Mouse (Mus musculus) intestine, postnatal 0 days (tissue): Measurements from ENCODE around the gene Pdha1. TPM values are rescaled to one million over a fixed set of nuclear protein-coding genes. Genes with fewer than 3 reads are reported as not detected.
A peak's percentile ranks its signal among the peaks of the same experiment; 100 is the strongest.

ENCODE experiments used
- ATAC-seq: fragments of 200-750 bp; cut with Nextera tagmentation; 2 replicates; pipeline ENCODE4 v1.8.0; 2017; ENCODE audit warnings: mild to moderate bottlenecking, moderate TSS enrichment, moderate library complexity
- H3K27ac ChIP-seq: fragments of 300-500 bp; sonication (generic); 2 replicates; pipeline ENCODE4 v1.5.1; 2014; ENCODE audit warnings: mild to moderate bottlenecking, low read depth, low read length, moderate library complexity
- H3K27me3 ChIP-seq: fragments of 300-500 bp; sonication (generic); replicated peaks from 2 replicates; pipeline ENCODE4 v1.6.1; 2014; ENCODE audit warnings: low read length, mixed read lengths; ENCODE audit not compliant: control insufficient read depth, insufficient read depth
- H3K36me3 ChIP-seq: fragments of 300-500 bp; sonication (generic); 2 replicates; pipeline ENCODE4 v1.6.1; 2014; ENCODE audit warnings: mild to moderate bottlenecking, moderate library complexity; ENCODE audit not compliant: control insufficient read depth, insufficient read depth
- H3K4me1 ChIP-seq: fragments of 300-500 bp; sonication (generic); replicated peaks from 2 replicates; pipeline ENCODE4 v1.6.1; 2014; ENCODE audit warnings: antibody characterized with exemption, low read length, mixed read lengths; ENCODE audit not compliant: control insufficient read depth, insufficient read depth
- H3K4me2 ChIP-seq: fragments of 300-500 bp; sonication (generic); replicated peaks from 2 replicates; pipeline ENCODE4 v1.6.1; 2014; ENCODE audit warnings: low read depth, mild to moderate bottlenecking, moderate library complexity
- H3K4me3 ChIP-seq: fragments of 300-500 bp; sonication (generic); 2 replicates; pipeline ENCODE4 v1.5.1; 2014; ENCODE audit warnings: low read depth, low read length
- H3K9ac ChIP-seq: fragments of 300-500 bp; sonication (generic); 2 replicates; pipeline ENCODE4 v1.6.1; 2014; ENCODE audit warnings: mild to moderate bottlenecking, low read depth, low read length
- H3K9me3 ChIP-seq: fragments of 300-500 bp; sonication (generic); 2 replicates; pipeline ENCODE4 v1.6.1; 2016; ENCODE audit warnings: mixed run types; ENCODE audit not compliant: control insufficient read depth
- CTCF ChIP-seq: sonication (generic); IDR thresholded peaks from 2 replicates; pipeline ENCODE4 v1.5.1; 2016; ENCODE audit warnings: low read depth, mild to moderate bottlenecking, control low read depth, antibody characterized with exemption, moderate library complexity
- WGBS: fragments of 180-500 bp; shearing (Covaris S2); extraction: QIAGEN DNeasy Blood & Tissue Kit; methylation state at CpG from one replicate; pipeline ENCODE4 v1.1.7; 2014; 5-methylcytosine and 5-hydroxymethylcytosine counted together
- polyA plus RNA-seq: library from polyadenylated mRNA; unstranded; fragments of >200 nt; fragmentation: Nextera tagmentation; extraction: Ambion mirVana; gene quantifications from 2 replicates; pipeline ENCODE4 v1.2.1, GENCODE M21; 2015

Pdha1 gene
- polyA plus RNA-seq = 104 and 107 TPM in 2 replicates

DNA sequence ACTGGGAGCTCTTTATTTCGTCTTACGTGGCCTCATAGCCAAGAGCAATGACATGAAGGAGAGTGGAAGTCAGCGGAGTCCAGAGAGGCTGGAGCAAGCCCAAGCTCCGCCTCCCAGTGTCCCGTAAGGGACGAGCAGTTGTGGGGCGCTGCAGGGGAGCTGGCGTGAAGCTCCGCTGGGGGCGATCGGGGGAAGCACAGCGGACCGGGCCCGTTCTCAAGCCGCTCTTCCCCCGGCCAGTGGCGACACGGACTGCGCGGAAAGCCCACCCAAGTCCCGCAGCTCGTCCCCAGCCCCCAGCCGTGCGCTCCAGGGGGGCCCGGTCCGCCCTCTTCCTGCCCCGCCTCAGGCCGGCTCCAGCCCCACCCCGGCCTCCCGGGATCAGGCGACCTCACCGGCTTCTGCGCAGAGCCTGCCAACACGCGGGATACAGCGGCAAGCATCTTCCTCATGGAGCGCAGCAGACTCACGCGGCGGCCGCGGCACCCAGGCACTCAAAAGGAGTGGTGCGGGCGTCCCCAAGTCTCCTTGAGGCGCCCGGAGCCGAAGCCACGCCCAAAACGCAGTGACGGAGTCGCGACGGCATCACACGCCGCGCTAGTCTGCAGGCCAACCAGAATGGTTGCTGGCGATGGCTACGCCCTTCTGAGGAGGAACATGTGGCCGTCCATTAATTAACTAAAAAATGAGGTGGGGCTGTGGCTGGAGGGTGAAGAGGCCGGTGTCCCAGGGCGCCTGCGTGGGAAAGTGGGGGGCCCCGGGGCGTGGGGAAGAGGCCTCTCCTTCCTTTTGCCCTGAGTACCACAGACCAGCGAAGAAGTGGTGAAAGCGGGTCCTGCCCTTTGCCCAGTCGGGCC lies at the start of gene Pdha1:
TSS of gene Pdha1 (minus strand) at position 553 of the 857 bp plus-strand sequence.
- peak within 1 kb of the TSS; percentile 96 for H3K27ac ChIP-seq

DNA sequence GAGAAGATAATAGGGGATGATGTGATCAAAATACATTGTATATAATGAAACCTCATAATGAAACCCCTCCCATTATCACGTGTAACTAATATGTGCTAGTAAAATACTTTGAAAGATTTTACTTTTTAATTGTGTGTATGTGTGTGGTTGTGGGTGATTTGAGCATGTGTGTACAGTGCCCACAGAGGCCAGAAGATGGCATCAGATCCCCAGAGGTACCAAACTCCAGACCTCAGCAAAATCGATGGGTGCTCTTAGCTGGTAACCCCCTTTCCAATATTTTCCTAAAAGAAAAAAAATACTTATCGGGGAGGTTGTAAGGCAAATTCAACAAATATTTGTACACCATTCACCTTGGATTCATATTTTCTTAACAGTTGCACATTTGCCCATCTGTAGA lies 40.8 kb upstream of the Pdha1 start:
- no peak overlapping the region for H3K4me3 ChIP-seq
- 72% methylated on average over 3 of the region's 3 CpGs for WGBS
- peak; percentile 50 for TF ChIP-seq CTCF
- H3K27ac ChIP-seq = no peak overlapping the region
- no peak overlapping the region for H3K4me2 ChIP-seq
- H3K4me1 ChIP-seq = no peaks in the 10 kb centered on the region
- ATAC-seq = no peak
- no peak overlapping the region for H3K9ac ChIP-seq
- no peaks in the 10 kb centered on the region for H3K27me3 ChIP-seq
- H3K36me3 ChIP-seq = no peaks in the 10 kb centered on the region
- H3K9me3 ChIP-seq = no peaks in the 10 kb centered on the region

More for the DNA sequence above, at the start of gene Pdha1:
- Histone ChIP-seq H3K4me2 (peak within 1 kb of the TSS; percentile 63), H3K4me1 (no peaks in the 10 kb centered on the region), H3K27me3 (no peaks in the 10 kb centered on the region), H3K36me3 (no peaks in the 10 kb centered on the region), H3K9me3 (no peaks in the 10 kb centered on the region), H3K4me3 (peak within 1 kb of the TSS; percentile 63), H3K9ac (peak within 1 kb of the TSS; percentile 69)
- peak; percentile 34 for TF ChIP-seq CTCF
- WGBS = 23% methylated on average over 65 of the region's 67 CpGs
- ATAC-seq = peak; percentile 96

DNA sequence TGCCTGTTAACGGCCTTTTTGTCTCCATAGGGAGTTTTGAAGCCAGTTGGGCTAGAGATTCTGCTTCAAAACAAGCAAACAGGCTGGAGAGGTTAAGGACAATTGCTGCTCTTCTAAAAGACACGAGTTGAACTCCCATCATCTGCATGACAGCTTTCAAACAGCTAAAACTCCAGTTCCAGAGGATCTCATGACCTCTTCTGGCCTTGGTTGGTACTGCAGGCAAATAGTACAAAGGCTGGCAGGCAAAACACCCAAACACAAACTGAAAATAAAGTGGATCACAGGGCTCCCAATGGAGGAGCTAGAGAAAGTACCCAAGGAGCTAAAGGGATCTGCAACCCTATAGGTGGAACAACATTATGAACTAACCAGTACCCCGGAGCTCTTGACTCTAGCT lies 31.9 kb upstream of the Pdha1 start:
- no peaks in the 10 kb centered on the region for H3K4me1 ChIP-seq
- no peaks in the 10 kb centered on the region for H3K9me3 ChIP-seq
- H3K9ac ChIP-seq = no peak overlapping the region
- H3K36me3 ChIP-seq = no peaks in the 10 kb centered on the region
- ATAC-seq = no peak
- no peak overlapping the region for H3K4me3 ChIP-seq
- no peak overlapping the region for H3K4me2 ChIP-seq
- peak; percentile 79 for TF ChIP-seq CTCF
- H3K27ac ChIP-seq = no peak overlapping the region
- 13% methylated on average over 2 of the region's 3 CpGs for WGBS
- H3K27me3 ChIP-seq = no peaks in the 10 kb centered on the region

DNA sequence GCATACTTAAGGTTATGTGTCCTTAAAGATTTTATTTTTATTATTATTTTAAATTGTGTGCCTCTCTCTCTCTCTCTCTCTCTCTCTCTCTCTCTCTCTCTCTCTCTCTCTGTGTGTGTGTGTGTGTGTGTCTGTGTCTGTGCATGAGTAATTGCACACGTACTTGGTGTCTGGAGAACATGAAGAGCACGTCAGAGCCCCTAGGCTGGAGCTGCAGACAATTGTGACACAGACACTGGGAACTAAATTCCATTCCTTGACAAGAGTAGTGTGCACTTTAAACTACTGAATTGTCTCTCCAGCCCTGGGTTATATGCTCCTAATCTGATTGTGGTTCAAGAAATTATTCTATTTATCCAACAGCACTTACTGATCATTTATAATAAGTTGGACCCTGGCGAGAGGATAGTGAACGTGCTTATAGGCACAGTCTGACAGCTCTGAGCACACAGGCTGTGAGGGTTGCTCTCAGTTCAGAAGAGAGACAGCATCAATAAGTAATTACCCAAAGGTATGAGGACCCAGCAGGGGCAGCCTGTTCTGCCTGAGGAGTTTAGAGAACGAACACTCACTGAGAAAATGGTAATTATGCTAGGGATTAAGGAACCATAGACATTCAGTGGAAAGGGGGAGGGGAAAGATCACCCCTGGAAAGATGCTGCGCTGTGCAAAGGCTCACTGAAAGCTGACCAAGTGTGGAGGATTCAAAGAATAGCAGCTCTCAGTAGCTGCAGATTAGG lies 28.2 kb upstream of the Pdha1 start:
- Histone ChIP-seq H3K4me2 (no peak overlapping the region), H3K9me3 (no peaks in the 10 kb centered on the region), H3K4me1 (no peaks in the 10 kb centered on the region), H3K27me3 (no peaks in the 10 kb centered on the region), H3K27ac (no peak overlapping the region), H3K4me3 (no peak overlapping the region), H3K9ac (no peak overlapping the region), H3K36me3 (no peaks in the 10 kb centered on the region)
- TF ChIP-seq CTCF = no peak
- no peak for ATAC-seq
- WGBS = 48% methylated on average over 6 of the region's 6 CpGs

DNA sequence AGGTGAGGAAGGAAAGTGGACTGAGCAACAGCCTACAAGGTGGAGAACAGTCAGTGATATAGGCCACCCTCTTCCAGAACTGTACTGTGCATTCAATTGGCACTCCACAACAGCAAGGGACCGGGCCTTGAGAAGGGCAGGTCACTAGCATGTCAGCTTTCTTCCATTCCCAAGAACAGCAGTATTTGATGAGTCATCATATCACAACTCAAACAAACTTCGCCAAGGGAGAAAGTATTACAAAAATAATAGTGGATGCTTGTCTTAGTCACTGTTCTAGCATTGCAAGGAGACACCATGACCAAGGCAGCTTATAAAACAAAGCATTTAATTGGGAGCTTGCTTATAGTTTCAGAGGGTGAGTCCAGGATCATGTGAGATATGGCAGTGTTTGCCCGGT lies 26.0 kb upstream of the Pdha1 start:
- Histone ChIP-seq H3K4me2 (no peak overlapping the region), H3K36me3 (no peaks in the 10 kb centered on the region), H3K4me3 (no peak overlapping the region), H3K9ac (no peak overlapping the region), H3K27ac (no peak overlapping the region), H3K9me3 (no peaks in the 10 kb centered on the region), H3K27me3 (no peaks in the 10 kb centered on the region), H3K4me1 (no peaks in the 10 kb centered on the region)
- no peak for TF ChIP-seq CTCF
- no peak for ATAC-seq
- WGBS = 77% methylated on average over 3 of the region's 3 CpGs

DNA sequence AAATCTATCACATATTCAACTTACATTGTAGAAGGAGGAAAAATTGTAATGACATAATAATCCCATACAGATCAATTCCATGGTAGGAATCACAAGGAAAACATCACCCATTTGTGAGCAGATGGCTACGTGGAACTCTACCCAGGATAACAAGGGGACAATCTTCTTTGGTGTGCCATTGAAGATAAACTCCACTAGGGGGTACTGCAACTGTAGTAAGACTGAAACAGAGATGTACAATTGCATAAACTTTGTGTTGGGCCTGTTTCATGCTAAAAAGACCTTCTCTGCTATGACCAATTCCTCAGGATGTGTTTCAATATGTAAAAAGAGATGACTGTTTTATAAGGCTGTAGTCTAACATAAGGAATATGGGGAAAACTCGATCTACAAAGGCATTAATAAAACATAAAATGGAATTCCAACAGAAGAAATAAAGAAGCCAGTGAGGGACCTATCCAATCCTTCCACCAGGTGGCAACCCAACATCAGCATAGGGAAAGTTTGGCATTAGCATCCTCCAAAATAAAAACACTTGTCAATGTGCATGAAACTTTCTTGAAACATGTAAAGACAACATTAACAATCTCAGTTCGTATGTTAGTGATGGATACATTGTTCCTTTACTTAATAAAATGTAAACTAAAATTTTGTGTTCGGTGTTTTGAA lies 15.1 kb upstream of the Pdha1 start:
- no peaks in the 10 kb centered on the region for H3K27me3 ChIP-seq
- H3K27ac ChIP-seq = no peak overlapping the region
- ATAC-seq = no peak
- H3K9me3 ChIP-seq = no peaks in the 10 kb centered on the region
- 58% methylated on average over 4 of the region's 4 CpGs for WGBS
- H3K4me3 ChIP-seq = no peak overlapping the region
- H3K4me1 ChIP-seq = no peaks in the 10 kb centered on the region
- H3K36me3 ChIP-seq = no peaks in the 10 kb centered on the region
- TF ChIP-seq CTCF = peak; percentile 65
- no peak overlapping the region for H3K9ac ChIP-seq
- no peak overlapping the region for H3K4me2 ChIP-seq
